8 mouse cellular contexts compared by ENCODE assay signal in genomic region chr8:104050694-104051539, GRCm38 (mm10). TPM values are rescaled to one million over a fixed set of nuclear protein-coding genes. Genes with fewer than 3 reads are reported as not detected.
DNase-seq lines count a peak whose midpoint lies in the region; ATAC-seq and TF ChIP-seq lines count a peak whose summit lies in the region.

No protein-coding gene starts in this region.

- TF ChIP-seq POLR2A in liver, adult 2 months (IDR thresholded peaks at IDR 0.05; ENCODE audit: extremely low read depth, insufficient read depth, low read length) = no peak

- H3K4me1 ChIP-seq in kidney, embryonic 15.5 days = peaks cover 7% of the 10 kb centered on the region; the same call in 1 of the 2 replicates
- no peaks in the 10 kb centered on the region for H3K4me1 ChIP-seq in liver, adult 2 months (ENCODE audit: control insufficient read depth, insufficient read depth, low read length)
- H3K4me1 ChIP-seq in neural tube, embryonic 12.5 days = no peaks in the 10 kb centered on the region

- no peaks in the 10 kb centered on the region for H3K36me3 ChIP-seq in kidney, embryonic 15.5 days
- no peaks in the 10 kb centered on the region for H3K36me3 ChIP-seq in liver, adult 2 months (ENCODE audit: control insufficient read depth, insufficient read depth, low read length)
- no peaks in the 10 kb centered on the region for H3K36me3 ChIP-seq in neural tube, embryonic 12.5 days

- H3K9me3 ChIP-seq in kidney, embryonic 15.5 days (replicated peaks) = no peaks in the 10 kb centered on the region
- no peaks in the 10 kb centered on the region for H3K9me3 ChIP-seq in neural tube, embryonic 12.5 days

- 27% methylated on average over 15 of the region's 15 CpGs for WGBS in kidney, embryonic 15.5 days
- 26% methylated on average over 15 of the region's 15 CpGs for WGBS in liver, adult 2 months
- WGBS in neural tube, embryonic 12.5 days = 34% methylated on average over 15 of the region's 15 CpGs

- peak; percentile 75 for TF ChIP-seq CTCF in liver, adult 2 months (IDR thresholded peaks at IDR 0.05; ENCODE audit: low read depth, low read length)

- H3K79me2 ChIP-seq in liver, adult 2 months (ENCODE audit: control insufficient read depth, insufficient read depth, low read length) = no peaks in the 10 kb centered on the region

- ATAC-seq in common myeloid progenitor, adult 5-6 weeks (replicated peaks; ENCODE audit: low read depth, poor library complexity, severe bottlenecking) = peak; percentile 93
- peak; percentile 86 for ATAC-seq in granulocyte monocyte progenitor cell, adult 5-6 weeks (replicated peaks; ENCODE audit: poor library complexity, severe bottlenecking)
- ATAC-seq in kidney, embryonic 15.5 days (replicated peaks; ENCODE audit: low FRiP score) = peak; percentile 58; the same call in 1 of the 2 replicates
- peak; percentile 54 for ATAC-seq in neural tube, embryonic 12.5 days (ENCODE audit: low FRiP score, low read depth)

- no peak overlapping the region for H3K4me3 ChIP-seq in kidney, embryonic 15.5 days (replicated peaks)
- no peak overlapping the region for H3K4me3 ChIP-seq in liver, adult 2 months (ENCODE audit: insufficient read depth, low read depth, low read length)
- no peak overlapping the region for H3K4me3 ChIP-seq in neural tube, embryonic 12.5 days

- peak overlapping the region; percentile 42 for H3K4me2 ChIP-seq in kidney, embryonic 15.5 days
- no peak overlapping the region for H3K4me2 ChIP-seq in neural tube, embryonic 12.5 days (replicated peaks)

- no peak overlapping the region for H3K27ac ChIP-seq in kidney, embryonic 15.5 days
- no peak overlapping the region for H3K27ac ChIP-seq in liver, adult 2 months (replicated peaks; ENCODE audit: insufficient read depth, low read depth, low read length)
- no peak overlapping the region for H3K27ac ChIP-seq in neural tube, embryonic 12.5 days

- no peak overlapping the region for H3K9ac ChIP-seq in kidney, embryonic 15.5 days
- no peak overlapping the region for H3K9ac ChIP-seq in liver, adult 2 months (ENCODE audit: low read depth, low read length)
- no peak overlapping the region for H3K9ac ChIP-seq in neural tube, embryonic 12.5 days

- no peaks in the 10 kb centered on the region for H3K27me3 ChIP-seq in kidney, embryonic 15.5 days
- no peaks in the 10 kb centered on the region for H3K27me3 ChIP-seq in liver, adult 2 months (ENCODE audit: control insufficient read depth, insufficient read depth, low read length)
- H3K27me3 ChIP-seq in neural tube, embryonic 12.5 days (replicated peaks) = no peaks in the 10 kb centered on the region

- peak; percentile 18 for DNase-seq in 3134 (ENCODE audit: extremely low read depth, insufficient read length, low spot score)
- peak; percentile 82 for DNase-seq in ZHBTc4 (ENCODE audit: low read depth, low spot score)
- peak; percentile 24 for DNase-seq in liver, adult 2 months (ENCODE audit: extremely low read depth, low read depth, low spot score)
- DNase-seq in telencephalon, adult 2 months (ENCODE audit: low read depth, low spot score) = peak; percentile 58

RNA-seq across cellular contexts. Expression of gene Cdh5, which starts 50.5 kb away (rescaled TPM):
- total RNA-seq in common myeloid progenitor, adult 5-6 weeks (2017) = not detected in 2 replicates
- total RNA-seq in granulocyte monocyte progenitor cell, adult 5-6 weeks (2014; fragmentation: Nextera tagmentation) = 0.41 TPM in 1 of 2 replicates, not detected in the other
- not detected in 2 replicates for total RNA-seq in granulocyte monocyte progenitor cell, adult 5-6 weeks (2017)
- 35.9 and 38.3 TPM in 2 replicates for polyA plus RNA-seq in kidney, embryonic 15.5 days (2015; fragmentation: Nextera tagmentation; extraction: Ambion mirVana)
- total RNA-seq in liver, adult 2 months (2014; rRNA removed) = 14.9 and 16.6 TPM in 2 replicates
- 14.9 and 21.5 TPM in 2 replicates for polyA plus RNA-seq in liver, adult 2 months (2012; rRNA removed)
- 14.5 and 17.1 TPM in 2 replicates for polyA plus RNA-seq in neural tube, embryonic 12.5 days (2016; fragmentation: Nextera tagmentation; extraction: Ambion mirVana)

Comparison
In these comparisons a context has a peak if more than half of its experiments do, and no peak if none do; other contexts are left out.
1. DNase-seq: peak in every context shown above with its lines; median percentile 82 in ZHBTc4; 58 in telencephalon, adult 2 months; 24 in liver, adult 2 months; 18 in 3134.
2. RNA of gene Cdh5, which starts 50.5 kb away (total RNA-seq): 14.9 to 16.6 TPM in liver, adult 2 months; not detected in common myeloid progenitor, adult 5-6 weeks and 0.41 TPM in granulocyte monocyte progenitor cell, adult 5-6 weeks; every median in the first group is over 10 times any median in the second.
3. Peak in every context shown above with its lines, with median percentiles within 50 percentile points of each other: ATAC-seq.